Mouse (Mus musculus): ENCODE measurements at regions not wholly inside any gene's neighbourhood (a gene's known extent, or its start where the extent isn't known, plus 50 kb on each side); places are given as distances from the start of the nearest gene placed in this dataset.

GRCm38 (mm10) chr16:63371275-63371674 is 492.7 kb downstream of the Epha3 start:
- TF ChIP-seq POLR2A (IDR thresholded peaks at IDR 0.05; ENCODE audit: extremely low read depth, insufficient read depth, low read length) (no peak), CTCF (IDR thresholded peaks at IDR 0.05; ENCODE audit: extremely low read depth, insufficient read depth, low read length) (no peak)

Measured in cortical plate, adult 2 months (tissue).